Mouse (Mus musculus) embryonic facial prominence, embryonic 14.5 days (tissue): Measurements from ENCODE around the gene Fam3a. TPM values are rescaled to one million over a fixed set of nuclear protein-coding genes. Genes with fewer than 3 reads are reported as not detected.

Experiments used
- ATAC-seq: fragments of 200-750 bp; cut with Nextera tagmentation; 2 replicates; pipeline ENCODE4 v1.8.0; 2017; ENCODE audit warnings: low read depth, moderate number of reproducible peaks, moderate TSS enrichment
- DNase-seq: peaks from one replicate; pipeline ENCODE4 v3.0.0-alpha.2; 2015; ENCODE audit warnings: low spot score
- H3K27ac ChIP-seq: fragments of 300-500 bp; sonication (generic); replicated peaks from 2 replicates; pipeline ENCODE4 v1.5.1; 2014; ENCODE audit warnings: low read depth, mild to moderate bottlenecking, low read length, moderate library complexity
- H3K27me3 ChIP-seq: fragments of 300-500 bp; sonication (generic); replicated peaks from 2 replicates; pipeline ENCODE4 v1.6.1; 2014; ENCODE audit warnings: low read length; ENCODE audit not compliant: control insufficient read depth, insufficient read depth
- H3K36me3 ChIP-seq: fragments of 300-500 bp; sonication (generic); 2 replicates; pipeline ENCODE4 v1.6.1; 2014; ENCODE audit warnings: low read length, mixed read lengths; ENCODE audit not compliant: control insufficient read depth, insufficient read depth
- H3K4me1 ChIP-seq: fragments of 300-500 bp; sonication (generic); 2 replicates; pipeline ENCODE4 v1.6.1; 2014; ENCODE audit warnings: antibody characterized with exemption, low read length; ENCODE audit not compliant: control insufficient read depth, insufficient read depth
- H3K4me2 ChIP-seq: fragments of 300-500 bp; sonication (generic); 2 replicates; pipeline ENCODE4 v1.6.1; 2014; ENCODE audit warnings: low read depth, mild to moderate bottlenecking, low read length, moderate library complexity, mixed read lengths
- H3K4me3 ChIP-seq: fragments of 300-500 bp; sonication (generic); 2 replicates; pipeline ENCODE4 v1.5.1; 2014; ENCODE audit warnings: low read depth, mild to moderate bottlenecking, low read length
- H3K9ac ChIP-seq: fragments of 300-500 bp; sonication (generic); 2 replicates; pipeline ENCODE4 v1.6.1; 2014; ENCODE audit warnings: low read depth, mild to moderate bottlenecking, low read length, moderate library complexity, mixed read lengths
- H3K9me3 ChIP-seq: fragments of 300-500 bp; sonication (generic); 2 replicates; pipeline ENCODE4 v1.6.1; 2016; ENCODE audit warnings: low read length; ENCODE audit not compliant: control insufficient read depth
- WGBS: fragments of 180-500 bp; shearing (Covaris S2); extraction: QIAGEN DNeasy Blood & Tissue Kit; methylation state at CpG from one replicate; pipeline ENCODE4 v1.1.7; 2014; 5-methylcytosine and 5-hydroxymethylcytosine counted together
- polyA plus RNA-seq: library from polyadenylated mRNA; unstranded; fragments of >200 nt; fragmentation: Nextera tagmentation; extraction: Ambion mirVana; gene quantifications from 2 replicates; pipeline ENCODE4 v1.2.1, GENCODE M21; 2014

The Fam3a gene
- polyA plus RNA-seq: 38.4 and 43.0 TPM in 2 replicates

- Histone ChIP-seq H3K4me2 (peak within 1 kb of the TSS; percentile 63), H3K27me3 (no peaks in the 10 kb centered on the region), H3K4me1 (peaks cover 5% of the 10 kb centered on the region; the same call in 1 of the 2 replicates), H3K9ac (peak within 1 kb of the TSS; percentile 84), H3K4me3 (peak within 1 kb of the TSS; percentile 58), H3K36me3 (no peaks in the 10 kb centered on the region), H3K27ac (peak within 1 kb of the TSS; percentile 88), H3K9me3 (no peaks in the 10 kb centered on the region)
- 22% methylated on average over 21 of the region's 30 CpGs for WGBS
- DNase-seq: peak; percentile 96
- ATAC-seq: peak; percentile 100
Observed at GRCm38 (mm10) chrX:74392535-74393443, at the start of gene Fam3a, which contains the start of gene Ikbkg. Gene Fam3a, minus strand, starts transcription at chrX:74393272. Gene Ikbkg, plus strand, starts transcription at chrX:74393290.

GRCm38 (mm10) chrX:74429290-74429821 lies 36.3 kb upstream of the Fam3a start:
- H3K27me3 ChIP-seq: no peaks in the 10 kb centered on the region
- 18% methylated on average over 21 of the region's 22 CpGs for WGBS
- peak; percentile 71 for ATAC-seq
- peak overlapping the region; percentile 88 for H3K27ac ChIP-seq
- H3K36me3 ChIP-seq: peaks cover 3% of the 10 kb centered on the region; the same call in 1 of the 2 replicates
- H3K9ac ChIP-seq: peak overlapping the region; percentile 69
- H3K4me2 ChIP-seq: peak overlapping the region; percentile 55
- no peaks in the 10 kb centered on the region for H3K4me1 ChIP-seq
- peak overlapping the region; percentile 55 for H3K4me3 ChIP-seq
- peak; percentile 89 for DNase-seq
- no peaks in the 10 kb centered on the region for H3K9me3 ChIP-seq

GRCm38 (mm10) chrX:74428826-74429276 lies 35.8 kb upstream of the Fam3a start, which contains the start of gene G6pdx:
Gene G6pdx, minus strand, starts transcription at chrX:74429194.
- WGBS: 20% methylated on average over 25 of the region's 25 CpGs
- ATAC-seq: peak; percentile 91
- peak; percentile 95 for DNase-seq

GRCm38 (mm10) chrX:74428146-74428825 lies 35.2 kb upstream of the Fam3a start:
- ATAC-seq: peak; percentile 48
- DNase-seq: peak; percentile 19
- Histone ChIP-seq H3K36me3 (no peaks in the 10 kb centered on the region), H3K9me3 (no peaks in the 10 kb centered on the region), H3K4me1 (no peaks in the 10 kb centered on the region), H3K4me3 (peak overlapping the region; percentile 55), H3K9ac (peak overlapping the region; percentile 69), H3K27ac (peak overlapping the region; percentile 88), H3K27me3 (no peaks in the 10 kb centered on the region), H3K4me2 (peak overlapping the region; percentile 55)
- WGBS: 34% methylated on average over 35 of the region's 35 CpGs

More at GRCm38 (mm10) chrX:74428826-74429276, 35.8 kb upstream of the Fam3a start, which contains the start of gene G6pdx:
- Histone ChIP-seq H3K4me2 (peak within 1 kb of the TSS; percentile 55), H3K27me3 (no peaks in the 10 kb centered on the region), H3K9me3 (no peaks in the 10 kb centered on the region), H3K4me1 (no peaks in the 10 kb centered on the region), H3K9ac (peak within 1 kb of the TSS; percentile 69), H3K27ac (peak within 1 kb of the TSS; percentile 88), H3K36me3 (no peaks in the 10 kb centered on the region), H3K4me3 (peak within 1 kb of the TSS; percentile 55)

GRCm38 (mm10) chrX:74427116-74427515 lies 34.0 kb upstream of the Fam3a start:
- Histone ChIP-seq H3K27me3 (no peaks in the 10 kb centered on the region), H3K27ac (no peak overlapping the region), H3K4me1 (no peaks in the 10 kb centered on the region), H3K36me3 (no peaks in the 10 kb centered on the region), H3K4me2 (no peak overlapping the region), H3K9ac (no peak overlapping the region), H3K9me3 (no peaks in the 10 kb centered on the region), H3K4me3 (no peak overlapping the region)
- no peak for ATAC-seq
- 76% methylated on average over 3 of the region's 3 CpGs for WGBS
- no peak for DNase-seq

- no peak overlapping the region for H3K4me2 ChIP-seq
- H3K36me3 ChIP-seq: no peaks in the 10 kb centered on the region
- H3K4me1 ChIP-seq: no peaks in the 10 kb centered on the region
- no peak overlapping the region for H3K4me3 ChIP-seq
- no peak for ATAC-seq
- no peak overlapping the region for H3K27ac ChIP-seq
- WGBS: 81% methylated on average over 1 of the region's 1 CpGs
- no peaks in the 10 kb centered on the region for H3K9me3 ChIP-seq
- no peak for DNase-seq
- H3K27me3 ChIP-seq: no peaks in the 10 kb centered on the region
- no peak overlapping the region for H3K9ac ChIP-seq
Observed at GRCm38 (mm10) chrX:74426256-74426655, 33.2 kb upstream of the Fam3a start.

GRCm38 (mm10) chrX:74425195-74425594 lies 32.1 kb upstream of the Fam3a start:
- no peaks in the 10 kb centered on the region for H3K27me3 ChIP-seq
- ATAC-seq (no peak), DNase-seq (peak; percentile 10)
- H3K4me3 ChIP-seq: no peak overlapping the region
- H3K36me3 ChIP-seq: no peaks in the 10 kb centered on the region
- 83% methylated on average over 4 of the region's 4 CpGs for WGBS
- no peaks in the 10 kb centered on the region for H3K4me1 ChIP-seq
- H3K9me3 ChIP-seq: no peaks in the 10 kb centered on the region
- H3K27ac ChIP-seq: no peak overlapping the region
- no peak overlapping the region for H3K9ac ChIP-seq
- H3K4me2 ChIP-seq: no peak overlapping the region

GRCm38 (mm10) chrX:74424443-74424842 lies 31.4 kb upstream of the Fam3a start:
- Histone ChIP-seq H3K4me3 (no peak overlapping the region), H3K9me3 (no peaks in the 10 kb centered on the region), H3K4me2 (no peak overlapping the region), H3K36me3 (no peaks in the 10 kb centered on the region), H3K27me3 (no peaks in the 10 kb centered on the region), H3K9ac (no peak overlapping the region), H3K27ac (no peak overlapping the region), H3K4me1 (no peaks in the 10 kb centered on the region)
- DNase-seq (peak; percentile 39), ATAC-seq (peak; percentile 35; the same call in 1 of the 2 replicates)
